Mouse (Mus musculus): ENCODE measurements around the gene Apba1. TPM values are rescaled to one million over a fixed set of nuclear protein-coding genes. Genes with fewer than 3 reads are reported as not detected.

The Apba1 gene
- total RNA-seq, 1 experiment from 2014 or later, result 5.5 TPM

DNA sequence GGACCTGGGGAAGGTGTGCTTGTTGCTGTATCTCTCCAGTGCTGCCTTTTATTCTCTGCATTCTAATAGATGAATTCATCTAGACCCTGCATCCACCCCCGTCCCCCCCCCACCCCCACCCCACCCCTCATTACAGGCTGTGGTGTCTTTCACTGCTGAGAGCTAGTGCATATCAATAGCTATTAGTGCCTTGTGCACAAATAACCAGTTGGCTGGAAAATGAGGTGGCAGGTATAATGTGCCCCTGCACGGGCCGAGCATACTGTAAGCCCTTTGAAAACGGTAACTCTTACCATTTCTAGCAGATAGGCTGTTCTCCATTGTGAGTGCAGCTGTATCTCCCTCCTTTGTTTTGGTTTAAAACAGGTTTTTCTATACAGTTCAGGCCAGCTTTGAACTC, 146.2 kb downstream of the Apba1 start:
- no peak for ATAC-seq (replicated peaks; ENCODE audit: insufficient number of reproducible peaks, low FRiP score, low TSS enrichment, poor library complexity, severe bottlenecking)

DNA sequence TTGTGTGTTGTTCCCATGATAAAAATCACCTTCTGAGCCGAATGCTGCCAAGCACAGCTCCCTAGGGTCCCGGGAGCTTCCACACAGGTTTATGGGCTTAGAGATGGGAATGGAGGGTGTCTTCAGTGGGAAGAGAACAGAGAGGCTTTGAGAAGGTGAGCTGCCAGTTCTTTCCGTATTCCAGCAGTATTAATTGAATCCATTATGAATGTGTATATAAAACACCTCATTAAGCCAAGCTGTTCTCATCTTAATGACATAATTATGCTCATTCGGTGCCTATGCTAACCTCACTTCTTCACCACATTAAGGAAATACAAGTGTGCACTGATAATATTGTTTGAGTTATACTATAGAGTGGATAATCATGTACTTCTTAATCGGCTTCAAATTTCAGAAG, 147.1 kb downstream of the Apba1 start:
- no peak for ATAC-seq (replicated peaks; ENCODE audit: insufficient number of reproducible peaks, low FRiP score, low TSS enrichment, poor library complexity, severe bottlenecking)

- ATAC-seq (replicated peaks; ENCODE audit: insufficient number of reproducible peaks, low FRiP score, low TSS enrichment, poor library complexity, severe bottlenecking), result no peak
Measured at GRCm38 (mm10) chr19:23910345-23910744, 151.7 kb downstream of the Apba1 start.

DNA sequence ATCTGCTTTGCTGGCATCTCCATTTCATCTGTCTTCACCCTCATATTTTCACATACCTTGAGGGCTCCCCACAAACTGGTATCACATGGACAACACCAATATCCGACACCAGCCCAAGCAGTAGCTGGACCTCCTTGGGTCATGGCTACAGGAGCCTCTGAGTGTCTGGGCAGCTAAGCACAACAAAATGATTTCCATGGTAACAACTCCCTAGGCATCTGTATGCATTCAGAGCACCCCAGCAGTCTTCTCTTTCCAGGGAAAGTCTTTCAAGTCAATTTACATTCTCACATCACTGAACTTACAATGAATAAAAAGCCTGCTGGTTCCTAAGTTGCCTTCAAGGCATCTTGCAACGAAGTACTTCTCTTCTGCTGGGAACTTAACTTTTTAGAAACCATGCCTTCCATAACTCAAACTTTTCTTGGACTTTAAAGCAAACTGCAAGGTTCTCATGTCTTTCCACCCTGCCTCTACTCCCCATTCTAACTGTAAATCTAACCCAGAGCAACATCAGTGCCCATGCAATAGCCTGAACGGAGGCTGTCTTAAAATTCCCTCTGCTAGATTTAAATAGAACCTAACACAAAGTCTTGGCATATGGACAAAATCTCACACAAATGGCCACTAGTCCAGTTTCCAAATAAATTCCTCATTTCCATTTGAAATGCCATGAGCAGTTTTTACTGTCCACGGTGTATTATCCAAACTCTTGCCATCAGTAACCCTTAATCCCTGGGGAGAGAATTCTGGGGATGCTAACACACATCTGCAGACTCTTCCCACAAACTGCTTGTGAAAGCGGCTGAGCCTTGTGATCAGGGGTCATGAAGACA, 160.9 kb downstream of the Apba1 start:
- no peak for ATAC-seq (replicated peaks; ENCODE audit: insufficient number of reproducible peaks, low FRiP score, low TSS enrichment, poor library complexity, severe bottlenecking)

DNA sequence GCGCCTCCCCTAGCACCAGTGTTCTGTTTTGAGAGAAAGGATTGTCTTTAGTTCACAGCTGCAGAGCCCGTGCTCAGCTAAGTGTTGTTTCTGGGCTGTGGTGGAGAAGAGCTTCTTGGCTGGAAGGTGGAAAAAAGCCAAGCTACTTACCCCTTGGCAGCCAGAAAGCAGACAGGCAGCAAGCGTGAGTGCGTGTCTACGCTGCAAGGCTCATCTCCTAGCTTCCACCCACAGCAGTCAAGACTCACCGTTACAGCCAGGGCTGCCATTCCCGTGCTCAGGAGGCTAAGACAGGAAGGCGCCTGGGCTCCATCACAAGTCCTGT, 161.5 kb downstream of the Apba1 start:
- ATAC-seq (replicated peaks; ENCODE audit: insufficient number of reproducible peaks, low FRiP score, low TSS enrichment, poor library complexity, severe bottlenecking), result no peak

DNA sequence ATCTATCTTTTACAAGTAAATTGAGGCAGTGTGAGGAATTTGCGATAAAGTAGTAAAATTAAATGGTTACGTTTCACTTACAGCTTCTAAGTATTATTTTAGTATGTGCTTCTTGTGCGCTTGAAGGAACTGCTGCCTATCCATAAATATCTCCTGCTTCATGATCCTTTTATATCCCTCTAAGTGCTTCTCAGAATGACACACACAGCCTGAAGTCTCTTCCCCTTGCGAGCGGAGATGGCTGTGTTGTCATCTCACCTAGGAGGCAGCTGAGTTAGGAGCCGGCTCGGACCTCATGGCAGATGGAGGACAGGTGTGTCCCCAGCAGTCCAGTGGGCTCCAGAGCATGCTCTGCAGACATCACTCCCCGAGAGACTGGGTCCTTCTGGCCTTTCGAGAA, 163.9 kb downstream of the Apba1 start:
- ATAC-seq (replicated peaks; ENCODE audit: insufficient number of reproducible peaks, low FRiP score, low TSS enrichment, poor library complexity, severe bottlenecking), result no peak

DNA sequence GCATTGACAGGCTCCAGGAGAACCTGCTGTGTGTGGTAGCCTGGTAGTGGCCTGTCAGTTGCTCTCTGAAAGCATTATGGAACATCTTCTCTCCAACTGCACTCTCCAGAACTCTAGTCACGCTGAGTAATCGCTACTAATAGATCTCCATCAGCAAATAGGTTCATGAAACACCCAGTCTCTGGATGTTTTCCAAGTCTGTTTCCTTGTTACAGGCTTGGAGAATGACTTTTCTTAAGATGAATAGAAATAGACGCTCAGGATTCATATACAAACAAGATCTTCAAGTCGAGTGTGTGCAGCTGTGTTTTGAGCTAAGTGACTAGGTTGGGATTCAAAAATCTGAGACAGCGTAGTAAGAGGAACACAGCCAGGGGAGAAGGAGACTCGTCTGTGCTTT, 165.4 kb downstream of the Apba1 start:
- ATAC-seq (replicated peaks; ENCODE audit: insufficient number of reproducible peaks, low FRiP score, low TSS enrichment, poor library complexity, severe bottlenecking), result no peak

DNA sequence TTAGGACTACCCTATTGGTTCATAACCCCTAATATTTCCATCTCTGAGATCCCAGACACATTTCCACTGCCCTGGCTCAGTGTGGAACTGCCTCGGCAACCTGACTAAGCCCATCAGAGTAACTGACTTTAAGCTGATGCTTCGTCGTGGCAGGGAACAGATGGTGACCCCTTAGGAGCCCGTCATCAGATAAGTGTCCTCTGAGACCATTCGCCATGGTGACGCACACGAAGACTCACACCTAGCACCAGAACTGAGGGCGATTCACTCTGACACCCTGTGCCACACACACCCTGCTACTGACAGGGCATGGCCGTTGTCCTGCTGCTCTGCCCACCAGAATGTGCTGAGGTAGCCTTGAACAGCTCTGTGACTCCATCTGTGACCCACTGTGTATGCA, 166.1 kb downstream of the Apba1 start:
- no peak for ATAC-seq (replicated peaks; ENCODE audit: insufficient number of reproducible peaks, low FRiP score, low TSS enrichment, poor library complexity, severe bottlenecking)

- no peak for ATAC-seq (replicated peaks; ENCODE audit: insufficient number of reproducible peaks, low FRiP score, low TSS enrichment, poor library complexity, severe bottlenecking)
Measured at GRCm38 (mm10) chr19:23925541-23925940, 166.9 kb downstream of the Apba1 start.

- ATAC-seq (replicated peaks; ENCODE audit: insufficient number of reproducible peaks, low FRiP score, low TSS enrichment, poor library complexity, severe bottlenecking), result no peak
Measured at GRCm38 (mm10) chr19:23930826-23931225, 172.1 kb downstream of the Apba1 start.

- no peak for ATAC-seq (replicated peaks; ENCODE audit: insufficient number of reproducible peaks, low FRiP score, low TSS enrichment, poor library complexity, severe bottlenecking)
Measured at GRCm38 (mm10) chr19:23941422-23941949, 182.8 kb downstream of the Apba1 start.

- no peak for ATAC-seq (replicated peaks; ENCODE audit: insufficient number of reproducible peaks, low FRiP score, low TSS enrichment, poor library complexity, severe bottlenecking)
Measured at GRCm38 (mm10) chr19:23942886-23943285, 184.2 kb downstream of the Apba1 start.

GRCm38 (mm10) chr19:23946026-23946685, 187.5 kb downstream of the Apba1 start:
- no peak for ATAC-seq (replicated peaks; ENCODE audit: insufficient number of reproducible peaks, low FRiP score, low TSS enrichment, poor library complexity, severe bottlenecking)

GRCm38 (mm10) chr19:23946751-23947150, 188.1 kb downstream of the Apba1 start:
- no peak for ATAC-seq (replicated peaks; ENCODE audit: insufficient number of reproducible peaks, low FRiP score, low TSS enrichment, poor library complexity, severe bottlenecking)

- ATAC-seq (replicated peaks; ENCODE audit: insufficient number of reproducible peaks, low FRiP score, low TSS enrichment, poor library complexity, severe bottlenecking), result no peak
Measured at GRCm38 (mm10) chr19:23947871-23948270, 189.2 kb downstream of the Apba1 start.

DNA sequence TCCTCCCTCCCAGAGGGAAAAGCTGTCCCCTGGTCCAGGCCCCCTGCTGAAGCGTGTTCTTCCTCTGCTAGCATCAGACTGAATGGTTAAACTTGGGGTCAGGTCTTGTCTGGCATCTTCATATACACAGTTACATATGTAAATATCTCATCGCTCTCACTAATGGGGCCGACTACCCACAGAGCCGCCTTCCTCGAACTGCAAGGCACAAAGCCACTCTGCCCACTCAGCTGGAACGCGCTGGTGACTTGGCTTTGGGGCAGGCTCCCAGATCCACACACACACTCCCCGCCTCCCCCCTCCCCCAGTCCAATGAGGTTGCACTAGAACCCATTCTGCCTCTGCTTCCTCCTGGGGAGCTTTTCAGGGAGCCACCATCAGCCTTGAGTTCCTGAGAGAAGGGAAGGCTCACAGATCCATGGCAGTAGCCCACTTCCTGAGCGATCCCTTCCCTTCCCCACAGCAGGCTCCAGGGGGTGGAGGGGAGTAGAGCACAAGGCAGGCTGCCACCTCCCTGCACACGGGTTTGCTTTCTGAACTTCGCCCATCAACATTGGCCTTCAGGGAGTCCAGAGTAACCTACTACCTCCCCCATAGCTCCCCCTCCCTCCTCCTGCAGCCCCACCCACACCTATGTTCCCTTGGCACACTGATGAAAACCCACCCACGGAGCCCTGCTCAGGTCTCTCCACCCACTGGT, 189.8 kb downstream of the Apba1 start:
- ATAC-seq (replicated peaks; ENCODE audit: insufficient number of reproducible peaks, low FRiP score, low TSS enrichment, poor library complexity, severe bottlenecking), result no peak

- no peak for ATAC-seq (replicated peaks; ENCODE audit: insufficient number of reproducible peaks, low FRiP score, low TSS enrichment, poor library complexity, severe bottlenecking)
Measured at GRCm38 (mm10) chr19:23955461-23955860, 196.8 kb downstream of the Apba1 start.

GRCm38 (mm10) chr19:23956299-23956975, 197.8 kb downstream of the Apba1 start:
- ATAC-seq (replicated peaks; ENCODE audit: insufficient number of reproducible peaks, low FRiP score, low TSS enrichment, poor library complexity, severe bottlenecking), result no peak

DNA sequence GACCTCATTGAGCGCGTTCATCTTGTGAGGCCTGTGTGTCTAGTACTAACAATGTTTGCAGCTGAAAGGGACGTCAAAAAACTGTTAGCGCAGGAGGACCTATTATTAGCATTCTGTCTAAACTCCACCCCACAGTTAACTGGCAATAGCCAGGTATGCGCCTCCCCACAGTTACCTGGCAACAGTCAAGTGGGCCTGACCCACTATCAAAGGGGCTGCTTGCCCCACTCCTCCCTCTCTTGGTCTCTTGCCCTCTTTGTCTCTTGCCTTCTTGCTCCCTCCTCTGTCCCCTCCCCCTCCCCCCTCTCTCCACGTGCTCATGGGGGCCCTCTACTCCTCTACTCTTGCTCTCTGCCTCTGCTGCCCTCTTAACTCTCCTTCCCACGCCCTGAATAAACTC, 198.9 kb downstream of the Apba1 start:
- ATAC-seq (replicated peaks; ENCODE audit: insufficient number of reproducible peaks, low FRiP score, low TSS enrichment, poor library complexity, severe bottlenecking), result no peak
